Mouse (Mus musculus): ENCODE results near the gene Vat1. TPM values are rescaled to one million over a fixed set of nuclear protein-coding genes. Genes with fewer than 3 reads are reported as not detected.
A peak's percentile ranks its signal among the peaks of the same experiment; 100 is the strongest.

The Vat1 gene
- total RNA-seq (2014; rRNA removed) (11.0 and 11.2 TPM in 2 replicates), polyA plus RNA-seq (2012; rRNA removed) (30.4 and 33.4 TPM in 2 replicates)

GRCm38 (mm10) chr11:101465869-101466551, at the start of gene Vat1:
Gene Vat1 (minus strand): TSS chr11:101466230.
- TF ChIP-seq CTCF (IDR thresholded peaks at IDR 0.05; ENCODE audit: low read depth, low read length), result no peak
- TF ChIP-seq POLR2A (IDR thresholded peaks at IDR 0.05; ENCODE audit: extremely low read depth, insufficient read depth, low read length), result peak; percentile 37; the same call in 1 of the 2 replicates
- Histone ChIP-seq H3K4me3 (ENCODE audit: insufficient read depth, low read depth, low read length) (peak within 1 kb of the TSS; percentile 86), H3K36me3 (ENCODE audit: control insufficient read depth, insufficient read depth, low read length) (no peaks in the 10 kb centered on the region), H3K4me1 (ENCODE audit: control insufficient read depth, insufficient read depth, low read length) (peaks cover 1% of the 10 kb centered on the region; the same call in 1 of the 2 replicates), H3K79me2 (ENCODE audit: control insufficient read depth, insufficient read depth, low read length) (no peaks in the 10 kb centered on the region), H3K9ac (ENCODE audit: low read depth, low read length) (peak within 1 kb of the TSS; percentile 89), H3K27ac (replicated peaks; ENCODE audit: insufficient read depth, low read depth, low read length) (no peak within 1 kb of the TSS), H3K27me3 (ENCODE audit: control insufficient read depth, insufficient read depth, low read length) (no peaks in the 10 kb centered on the region)
- DNase-seq (ENCODE audit: extremely low read depth, low read depth, low spot score), result peak; percentile 64
- whole genome bisulfite sequencing, result 2% methylated on average over 57 of the region's 60 CpGs

GRCm38 (mm10) chr11:101507090-101507489, 41.1 kb upstream of the Vat1 start:
- Histone ChIP-seq H3K9ac (ENCODE audit: low read depth, low read length) (no peak overlapping the region), H3K79me2 (ENCODE audit: control insufficient read depth, insufficient read depth, low read length) (no peaks in the 10 kb centered on the region), H3K27ac (replicated peaks; ENCODE audit: insufficient read depth, low read depth, low read length) (no peak overlapping the region), H3K27me3 (ENCODE audit: control insufficient read depth, insufficient read depth, low read length) (no peaks in the 10 kb centered on the region), H3K36me3 (ENCODE audit: control insufficient read depth, insufficient read depth, low read length) (no peaks in the 10 kb centered on the region), H3K4me1 (ENCODE audit: control insufficient read depth, insufficient read depth, low read length) (no peaks in the 10 kb centered on the region), H3K4me3 (ENCODE audit: insufficient read depth, low read depth, low read length) (no peak overlapping the region)
- TF ChIP-seq POLR2A (IDR thresholded peaks at IDR 0.05; ENCODE audit: extremely low read depth, insufficient read depth, low read length) (no peak), CTCF (IDR thresholded peaks at IDR 0.05; ENCODE audit: low read depth, low read length) (no peak)
- peak; percentile 55 for DNase-seq (ENCODE audit: extremely low read depth, low read depth, low spot score)
- 89% methylated on average over 7 of the region's 7 CpGs for WGBS

- Histone ChIP-seq H3K79me2 (ENCODE audit: control insufficient read depth, insufficient read depth, low read length) (no peaks in the 10 kb centered on the region), H3K36me3 (ENCODE audit: control insufficient read depth, insufficient read depth, low read length) (no peaks in the 10 kb centered on the region), H3K27me3 (ENCODE audit: control insufficient read depth, insufficient read depth, low read length) (no peaks in the 10 kb centered on the region), H3K27ac (replicated peaks; ENCODE audit: insufficient read depth, low read depth, low read length) (no peak overlapping the region), H3K9ac (ENCODE audit: low read depth, low read length) (no peak overlapping the region), H3K4me3 (ENCODE audit: insufficient read depth, low read depth, low read length) (no peak overlapping the region), H3K4me1 (ENCODE audit: control insufficient read depth, insufficient read depth, low read length) (no peaks in the 10 kb centered on the region)
- DNase-seq (ENCODE audit: extremely low read depth, low read depth, low spot score), result no peak
- 96% methylated on average over 5 of the region's 5 CpGs for WGBS
- no peak for TF ChIP-seq POLR2A (IDR thresholded peaks at IDR 0.05; ENCODE audit: extremely low read depth, insufficient read depth, low read length)
- no peak for TF ChIP-seq CTCF (IDR thresholded peaks at IDR 0.05; ENCODE audit: low read depth, low read length)
Observed at GRCm38 (mm10) chr11:101506269-101506780, 40.3 kb upstream of the Vat1 start.

GRCm38 (mm10) chr11:101486126-101486525, 20.1 kb upstream of the Vat1 start:
- no peak for TF ChIP-seq CTCF (IDR thresholded peaks at IDR 0.05; ENCODE audit: low read depth, low read length)
- TF ChIP-seq POLR2A (IDR thresholded peaks at IDR 0.05; ENCODE audit: extremely low read depth, insufficient read depth, low read length), result no peak
- no peak for DNase-seq (ENCODE audit: extremely low read depth, low read depth, low spot score)
- Histone ChIP-seq H3K9ac (ENCODE audit: low read depth, low read length) (no peak overlapping the region), H3K36me3 (ENCODE audit: control insufficient read depth, insufficient read depth, low read length) (no peaks in the 10 kb centered on the region), H3K79me2 (ENCODE audit: control insufficient read depth, insufficient read depth, low read length) (no peaks in the 10 kb centered on the region), H3K27ac (replicated peaks; ENCODE audit: insufficient read depth, low read depth, low read length) (no peak overlapping the region), H3K4me1 (ENCODE audit: control insufficient read depth, insufficient read depth, low read length) (peaks cover 17% of the 10 kb centered on the region), H3K4me3 (ENCODE audit: insufficient read depth, low read depth, low read length) (no peak overlapping the region), H3K27me3 (ENCODE audit: control insufficient read depth, insufficient read depth, low read length) (no peaks in the 10 kb centered on the region)
- 51% methylated on average over 6 of the region's 6 CpGs for WGBS

- H3K4me1 ChIP-seq (ENCODE audit: control insufficient read depth, insufficient read depth, low read length), result peaks cover 20% of the 10 kb centered on the region
- H3K27me3 ChIP-seq (ENCODE audit: control insufficient read depth, insufficient read depth, low read length), result no peaks in the 10 kb centered on the region
- H3K27ac ChIP-seq (replicated peaks; ENCODE audit: insufficient read depth, low read depth, low read length), result no peak overlapping the region
- no peak for TF ChIP-seq POLR2A (IDR thresholded peaks at IDR 0.05; ENCODE audit: extremely low read depth, insufficient read depth, low read length)
- TF ChIP-seq CTCF (IDR thresholded peaks at IDR 0.05; ENCODE audit: low read depth, low read length), result no peak
- DNase-seq (ENCODE audit: extremely low read depth, low read depth, low spot score), result no peak
- H3K9ac ChIP-seq (ENCODE audit: low read depth, low read length), result no peak overlapping the region
- no peaks in the 10 kb centered on the region for H3K79me2 ChIP-seq (ENCODE audit: control insufficient read depth, insufficient read depth, low read length)
- WGBS, result 71% methylated on average over 6 of the region's 6 CpGs
- no peaks in the 10 kb centered on the region for H3K36me3 ChIP-seq (ENCODE audit: control insufficient read depth, insufficient read depth, low read length)
- H3K4me3 ChIP-seq (ENCODE audit: insufficient read depth, low read depth, low read length), result no peak overlapping the region
Observed at GRCm38 (mm10) chr11:101485509-101486028, 19.5 kb upstream of the Vat1 start.

- no peak for TF ChIP-seq POLR2A (IDR thresholded peaks at IDR 0.05; ENCODE audit: extremely low read depth, insufficient read depth, low read length)
- TF ChIP-seq CTCF (IDR thresholded peaks at IDR 0.05; ENCODE audit: low read depth, low read length), result no peak
- Histone ChIP-seq H3K27me3 (ENCODE audit: control insufficient read depth, insufficient read depth, low read length) (no peaks in the 10 kb centered on the region), H3K27ac (replicated peaks; ENCODE audit: insufficient read depth, low read depth, low read length) (no peak overlapping the region), H3K4me3 (ENCODE audit: insufficient read depth, low read depth, low read length) (no peak overlapping the region), H3K4me1 (ENCODE audit: control insufficient read depth, insufficient read depth, low read length) (peaks cover 25% of the 10 kb centered on the region), H3K36me3 (ENCODE audit: control insufficient read depth, insufficient read depth, low read length) (no peaks in the 10 kb centered on the region), H3K79me2 (ENCODE audit: control insufficient read depth, insufficient read depth, low read length) (no peaks in the 10 kb centered on the region), H3K9ac (ENCODE audit: low read depth, low read length) (no peak overlapping the region)
- WGBS, result 80% methylated on average over 7 of the region's 7 CpGs
- DNase-seq (ENCODE audit: extremely low read depth, low read depth, low spot score), result no peak
Observed at GRCm38 (mm10) chr11:101484814-101485213, 18.8 kb upstream of the Vat1 start.

Measured in liver, adult 2 months (tissue).